Mouse (Mus musculus): ENCODE data around the gene Mep1a.
"Not testable (repeated sequence)": the region's sequence is repeated elsewhere in the genome, so short reads cannot be mapped to it uniquely, and the experiment has no call there.

Gene Mep1a

DNA sequence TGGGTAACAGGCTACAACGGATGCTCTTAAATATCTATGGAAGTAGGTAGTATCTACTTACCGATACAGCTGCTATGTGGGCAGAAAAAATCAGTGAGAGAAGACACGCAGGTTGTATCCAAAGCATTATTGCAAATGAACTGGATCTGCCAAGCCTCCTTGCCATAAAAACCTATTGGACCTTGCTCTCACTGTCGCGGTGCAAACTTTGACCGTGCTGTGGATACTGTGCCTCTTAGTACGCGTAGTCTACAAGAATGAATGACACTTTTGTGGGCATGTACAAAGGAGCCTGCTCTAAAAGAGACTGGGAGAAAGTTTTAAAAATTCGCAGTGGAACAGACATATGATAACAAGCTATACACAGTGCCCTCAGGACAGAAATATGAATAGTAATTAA lies at the start of gene Mep1a:
Mep1a (minus strand) TSS at position 221 of the 400 bp plus-strand sequence.
- no peak for DNase-seq

DNA sequence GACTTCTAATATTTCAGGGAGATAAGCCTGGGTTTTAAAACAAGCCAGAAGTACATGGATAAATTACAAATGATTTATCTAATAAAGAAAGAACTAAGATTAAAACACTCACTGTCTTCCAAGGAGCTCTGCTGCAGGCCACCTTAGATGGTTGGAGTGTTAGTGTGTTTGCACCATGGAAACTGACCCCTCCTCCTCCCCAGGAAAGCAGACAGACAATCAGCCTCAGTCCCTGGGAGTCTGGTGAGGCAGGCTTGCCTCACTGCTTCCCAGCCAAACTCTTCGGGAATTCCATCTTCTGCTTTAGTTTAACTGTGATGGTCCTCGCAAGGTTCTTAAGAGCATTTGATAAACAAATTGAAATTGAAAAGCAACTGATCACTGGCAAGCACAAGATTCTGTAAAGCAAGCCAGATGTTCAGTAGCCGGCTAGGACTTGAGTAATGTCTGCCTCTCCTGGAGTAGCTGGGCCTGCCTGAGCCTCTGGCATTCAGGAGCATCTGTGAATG lies 48.6 kb upstream of the Mep1a start:
- DNase-seq = no peak

DNA sequence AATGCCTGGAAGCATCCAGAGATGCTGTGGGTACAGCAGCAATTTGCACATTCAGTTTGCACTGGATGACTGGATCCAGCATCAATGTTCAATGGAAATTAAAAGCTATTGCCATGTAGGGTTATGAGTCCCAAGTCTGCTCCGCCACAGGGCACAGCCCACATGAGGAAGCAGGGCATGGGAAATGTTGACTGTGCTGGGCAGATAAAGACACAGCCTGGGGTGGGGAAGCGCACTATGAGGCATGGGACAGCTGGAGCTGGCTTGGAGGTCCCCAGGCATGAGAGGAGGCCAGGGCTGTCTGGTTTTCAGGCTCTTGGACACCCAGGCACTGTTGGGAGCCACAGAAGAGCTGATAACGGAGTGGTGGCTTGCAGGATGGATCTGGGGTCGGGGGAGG lies 41.4 kb upstream of the Mep1a start:
- DNase-seq = no peak

DNA sequence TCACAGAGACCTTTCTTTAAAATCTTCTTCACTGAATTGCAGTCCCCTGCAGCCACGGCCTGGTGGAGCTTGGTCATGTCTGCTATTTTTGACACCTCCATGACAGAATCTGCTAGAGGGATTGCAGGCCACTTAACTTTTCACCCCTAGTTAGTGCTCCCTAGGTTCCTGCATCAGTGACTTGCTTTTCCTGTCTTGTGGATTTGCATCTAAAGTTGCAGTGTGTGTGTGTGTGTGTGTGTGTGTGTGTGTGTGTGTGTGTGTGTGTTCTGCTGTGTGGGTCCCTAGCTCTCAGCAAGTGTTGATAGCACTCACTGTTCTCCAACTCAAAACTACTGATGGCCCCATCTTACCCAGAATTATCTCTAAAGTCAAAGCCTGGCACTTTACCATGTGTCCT lies 40.9 kb upstream of the Mep1a start, which contains the start of gene Ankrd66:
Ankrd66 (minus strand) TSS at position 101 of the 400 bp plus-strand sequence.
- no peak for DNase-seq

DNA sequence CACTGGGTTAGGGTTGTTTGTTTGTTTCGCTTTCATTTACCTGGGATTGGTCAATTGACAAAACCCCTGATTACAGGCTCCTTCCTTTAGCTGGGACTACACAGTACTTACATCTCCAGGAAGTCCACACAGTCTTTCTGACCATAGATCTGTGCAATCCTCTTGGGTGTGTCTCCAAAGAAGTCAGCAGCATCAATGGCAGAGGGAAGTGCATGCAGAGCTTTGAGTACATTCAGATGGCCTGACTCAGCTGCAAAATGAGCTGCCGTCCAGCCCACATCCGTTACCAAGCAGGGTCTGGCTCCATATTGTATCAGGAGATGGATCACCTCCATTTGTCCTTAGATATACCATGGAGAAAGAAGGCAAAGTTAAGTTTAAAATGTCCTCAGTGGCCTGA lies 36.2 kb upstream of the Mep1a start:
- no peak for DNase-seq

DNA sequence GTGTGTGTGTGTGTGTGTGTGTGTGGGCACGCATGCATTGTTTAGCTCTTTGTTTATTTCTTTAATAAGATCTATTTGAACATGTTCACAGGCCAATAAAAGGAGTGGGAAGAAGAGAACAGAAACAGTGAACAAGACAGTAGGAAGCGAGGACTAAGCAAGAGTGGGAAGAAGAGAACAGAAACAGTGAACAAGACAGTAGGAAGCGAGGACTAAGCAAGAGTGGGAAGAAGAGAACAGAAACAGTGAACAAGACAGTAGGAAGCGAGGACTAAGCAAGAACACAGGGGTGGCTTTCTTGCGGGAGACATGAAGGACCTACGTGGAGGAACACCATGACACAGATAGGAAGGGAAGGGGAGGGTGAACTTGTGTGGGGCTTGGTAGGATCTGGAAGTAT lies 34.2 kb upstream of the Mep1a start:
- not testable (repeated sequence) for DNase-seq

DNA sequence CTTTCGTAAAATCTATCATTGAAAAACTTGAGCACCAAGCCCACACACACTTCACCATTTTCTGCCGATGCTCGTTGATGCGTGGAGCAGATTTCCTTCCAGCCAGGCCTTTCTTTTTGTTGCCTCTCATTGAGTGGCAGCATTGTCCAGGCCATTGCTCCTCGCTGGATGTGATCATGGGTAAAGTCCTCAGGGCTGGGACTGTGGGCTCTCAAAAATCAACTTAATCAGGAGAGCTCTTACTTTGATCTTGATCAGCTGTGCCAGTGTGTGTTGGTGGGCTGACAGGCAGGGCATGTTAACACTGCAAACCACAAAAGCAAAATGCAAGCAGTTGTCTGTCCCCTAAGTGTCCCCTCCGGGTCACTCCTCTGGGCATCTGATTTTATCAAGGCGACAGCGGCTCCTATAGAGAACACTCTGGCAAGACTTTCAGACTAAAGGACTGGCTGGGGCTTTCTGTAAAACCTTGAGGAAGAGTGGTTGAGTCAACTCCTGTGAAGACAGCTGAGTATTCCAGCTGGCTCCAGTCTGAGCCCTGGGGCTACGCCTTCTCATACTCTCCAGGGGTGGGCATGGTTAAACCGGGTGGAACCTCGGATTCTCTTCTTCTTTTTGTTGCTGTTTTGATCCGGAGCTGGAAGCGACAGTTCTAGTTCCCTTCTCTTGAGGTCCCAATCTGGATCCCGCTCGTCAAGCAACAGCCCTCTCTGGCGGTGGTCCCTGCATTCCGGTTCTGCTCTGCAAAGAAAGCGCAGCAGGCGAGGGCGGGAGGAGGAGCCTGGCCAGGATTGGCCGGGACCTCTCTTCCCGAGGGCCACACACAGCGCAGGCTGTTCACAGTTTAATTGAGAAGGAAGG lies 32.0 kb upstream of the Mep1a start:
- DNase-seq = peak; percentile 4

DNA sequence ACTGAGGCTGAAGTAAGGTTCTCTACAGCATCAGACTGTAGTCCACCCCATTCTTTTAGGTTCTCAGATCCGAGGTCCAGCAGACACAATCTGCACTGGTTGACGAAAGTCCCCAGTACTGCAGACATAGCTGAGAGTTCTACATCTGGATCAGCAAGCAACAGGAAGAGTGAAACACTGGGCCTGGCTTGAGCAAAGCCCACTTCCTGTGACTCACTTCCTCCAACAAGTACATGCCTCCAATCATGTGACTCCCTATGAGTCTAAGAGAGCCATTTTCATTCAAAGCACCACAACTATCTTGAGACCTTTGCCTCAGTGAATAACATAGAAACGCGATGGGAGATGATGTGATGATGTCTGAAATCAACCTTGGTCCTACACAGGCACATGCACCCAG lies 28.6 kb upstream of the Mep1a start:
- no peak for DNase-seq

DNA sequence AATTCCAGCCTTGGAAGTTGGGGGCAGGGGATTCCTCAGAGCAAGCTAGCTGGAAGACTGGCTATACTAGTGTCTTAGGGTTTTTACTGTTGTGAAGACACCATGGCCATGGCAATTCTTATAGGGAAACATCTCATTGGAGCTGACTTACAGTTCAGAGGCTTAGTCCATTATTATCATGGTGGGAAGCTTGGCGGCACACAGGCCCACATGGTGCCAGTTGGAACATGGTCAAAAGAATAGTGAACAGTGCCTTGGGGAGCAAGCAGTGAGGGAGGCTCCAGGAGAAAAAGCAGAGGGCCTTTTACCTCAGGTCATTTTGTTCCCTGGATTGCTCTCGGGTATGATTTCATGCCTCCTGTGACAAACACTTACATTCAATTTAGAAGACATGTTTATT lies 27.9 kb upstream of the Mep1a start:
- no peak for DNase-seq

DNA sequence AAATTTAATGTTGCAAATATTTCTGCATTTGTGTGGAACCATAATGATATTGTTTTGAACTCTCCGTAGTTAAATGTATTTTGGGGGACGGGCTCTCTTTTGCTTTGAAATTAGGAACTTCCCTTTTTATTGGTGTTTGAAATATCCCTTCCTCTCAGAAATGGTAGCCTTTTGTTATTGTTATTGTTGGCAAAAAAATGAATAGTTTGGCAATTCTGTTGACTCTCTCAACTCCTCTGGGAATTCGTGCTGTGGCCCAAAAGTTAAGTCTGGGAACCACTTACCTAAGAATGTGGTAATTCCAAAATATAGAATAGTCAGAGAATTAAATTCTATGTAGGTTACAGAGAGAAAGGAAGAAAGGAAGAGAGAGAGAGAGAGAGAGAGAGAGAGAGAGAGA lies 17.6 kb upstream of the Mep1a start:
- DNase-seq = no peak

DNA sequence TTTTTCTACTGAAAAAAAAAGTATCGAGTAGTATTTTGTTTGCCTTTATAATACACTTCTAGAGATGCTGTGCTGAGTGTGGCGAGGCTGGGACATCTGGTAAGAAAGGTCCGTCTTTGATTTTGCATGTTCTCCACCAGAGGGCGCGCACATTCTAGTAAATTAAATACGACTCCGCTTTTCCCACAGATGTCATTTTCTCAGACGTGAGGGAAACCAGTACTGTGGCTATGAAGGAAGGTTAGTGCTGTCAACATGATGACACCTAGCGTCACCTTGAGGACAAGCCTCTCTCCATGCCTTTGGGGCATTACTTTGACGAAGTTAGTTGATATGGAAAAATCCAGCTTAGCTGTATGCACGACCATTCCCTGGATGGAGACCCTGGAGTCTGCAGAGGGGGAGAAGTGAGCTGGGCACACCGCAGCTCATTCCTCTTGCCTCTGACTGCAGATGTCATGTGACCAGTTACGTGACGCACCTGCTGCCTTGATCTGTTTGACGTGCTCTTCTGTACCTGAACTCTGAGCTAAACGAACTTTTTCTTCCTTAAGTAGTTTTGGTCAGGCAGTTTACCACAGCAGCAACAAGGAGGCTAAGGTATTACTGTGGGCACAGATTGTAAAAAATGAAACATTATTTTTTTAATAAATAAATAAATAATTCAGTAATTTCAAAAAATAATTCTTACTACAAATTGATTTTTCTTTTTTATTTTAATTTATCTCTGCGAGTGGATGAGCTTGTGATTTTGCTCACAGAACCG lies 16.2 kb upstream of the Mep1a start:
- DNase-seq = peak; percentile 48

DNA sequence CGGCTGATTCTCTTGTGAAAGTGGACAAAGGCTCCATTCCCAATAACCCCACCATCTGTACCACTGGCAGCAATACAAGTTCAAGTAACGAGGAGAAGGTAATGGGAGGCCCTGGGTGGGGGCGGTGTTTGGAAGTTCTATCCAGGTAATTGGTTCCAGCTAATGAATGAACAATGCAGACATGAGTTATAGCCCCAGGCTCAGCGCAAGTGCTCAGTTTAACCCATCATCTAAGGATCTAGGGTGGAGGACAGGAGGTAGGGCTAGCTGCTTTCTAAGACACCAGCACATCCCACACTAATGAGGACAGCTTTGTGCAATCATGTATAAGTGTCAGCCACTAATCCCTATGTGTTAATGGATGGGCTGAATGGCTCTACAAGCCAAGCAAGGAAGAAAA lies 8.2 kb upstream of the Mep1a start:
- DNase-seq = no peak

DNA sequence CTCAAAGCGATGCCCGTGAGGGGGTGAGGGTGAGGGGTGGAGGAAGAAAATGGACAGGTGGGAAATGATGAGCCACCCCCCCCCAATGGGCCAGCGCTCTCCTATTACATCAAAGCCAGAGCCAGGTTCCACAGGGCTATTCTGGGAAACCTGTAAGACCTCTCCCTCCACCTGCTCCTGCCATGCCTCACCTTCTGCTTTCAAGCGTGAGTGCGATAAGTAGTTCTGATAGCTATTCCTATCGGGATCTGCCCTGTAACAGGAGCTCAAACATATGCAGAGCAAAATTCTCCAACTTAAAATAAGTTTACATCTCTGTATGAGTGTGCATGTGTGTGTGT lies 2.0 kb upstream of the Mep1a start:
- no peak for DNase-seq

DNA sequence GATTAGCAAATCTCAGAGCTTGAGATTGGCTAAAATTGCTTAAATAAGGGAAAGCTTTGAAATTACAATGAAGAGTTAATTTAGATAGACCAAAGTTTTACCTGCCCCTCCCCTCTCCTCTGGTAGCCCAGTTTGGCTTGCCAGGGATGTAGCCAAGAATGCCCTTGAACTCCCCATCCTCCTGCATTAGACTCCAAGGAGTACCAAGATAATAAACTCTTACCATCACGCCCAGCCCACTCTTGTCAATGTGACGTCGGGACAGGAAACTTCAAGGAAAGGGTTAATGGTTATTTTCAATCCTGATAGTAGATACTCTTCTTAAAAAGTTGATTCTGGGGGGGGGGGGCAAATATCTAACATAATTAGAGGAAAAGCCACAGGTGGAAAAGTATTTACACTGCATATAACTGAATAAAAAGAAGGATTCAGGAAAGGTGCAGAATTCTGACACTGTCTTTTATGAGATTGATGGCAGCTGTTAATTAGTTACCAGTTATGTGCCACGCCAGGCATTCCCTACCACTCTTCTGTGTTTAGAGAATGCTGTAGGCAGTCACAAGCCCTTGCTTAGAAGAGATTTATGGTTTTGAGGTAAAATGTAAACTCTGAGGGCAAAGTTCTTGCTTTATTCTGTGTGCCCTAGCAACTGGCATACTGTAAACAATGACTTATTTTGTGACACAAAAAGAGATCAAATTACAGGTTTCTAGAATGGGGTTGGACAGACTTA lies 1.4 kb upstream of the Mep1a start:
- no peak for DNase-seq

DNA sequence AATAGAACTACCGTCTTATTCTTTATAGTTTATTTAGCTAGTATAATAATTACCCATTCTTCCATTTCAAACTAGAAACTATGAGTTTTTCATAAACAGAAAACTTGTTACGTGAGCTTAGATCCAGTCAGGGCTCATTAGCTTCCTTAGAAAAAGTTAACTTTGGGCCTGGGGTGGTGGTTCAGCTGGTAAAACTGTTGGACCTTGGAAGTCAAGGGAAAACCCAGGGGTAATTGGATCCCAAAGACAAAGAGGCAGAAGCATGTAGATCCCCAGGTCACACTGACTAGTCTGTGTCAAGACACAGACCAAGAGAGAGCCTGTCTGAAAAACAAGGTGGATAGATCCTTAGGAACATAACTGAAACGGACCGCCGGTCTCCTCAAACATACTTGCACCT lies 981 bp downstream of the Mep1a start:
- no peak for DNase-seq

DNA sequence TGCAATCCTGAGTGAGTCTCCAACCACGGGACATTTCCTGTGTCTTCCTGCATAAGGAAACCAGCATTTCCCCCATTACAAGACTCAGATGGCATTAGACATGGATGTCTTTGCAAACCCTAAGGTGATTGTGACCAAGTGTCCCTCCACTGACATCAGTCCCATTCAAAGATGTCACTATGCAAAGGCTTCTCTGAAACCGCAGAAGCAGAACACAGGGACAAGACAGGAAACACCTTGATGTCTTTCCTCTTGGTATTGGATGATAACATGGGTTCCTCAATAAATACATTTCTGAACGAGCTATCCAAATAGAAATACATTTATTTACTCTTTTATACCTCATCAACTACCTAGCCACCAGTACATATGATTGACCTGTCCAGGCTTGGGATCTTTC lies 1.4 kb downstream of the Mep1a start:
- DNase-seq = no peak

DNA sequence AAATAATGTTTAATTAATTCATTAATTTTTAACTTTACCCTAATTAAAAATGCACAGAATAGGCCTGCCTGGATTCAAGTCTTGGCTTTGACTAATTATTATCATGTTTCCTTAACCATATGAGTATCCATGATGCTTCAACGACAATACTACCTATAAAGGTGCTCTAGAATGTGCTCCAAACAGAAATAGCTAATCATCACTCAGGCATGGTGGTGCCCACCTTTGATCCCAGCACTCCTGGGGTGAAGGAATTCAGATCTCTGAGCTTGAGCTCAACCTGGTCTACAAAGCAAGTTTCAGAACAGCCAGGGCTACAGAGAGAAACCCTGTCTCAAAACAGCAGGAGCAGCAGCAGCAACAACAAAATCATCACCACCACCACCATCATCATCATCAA lies 2.1 kb downstream of the Mep1a start:
- DNase-seq = no peak

DNA sequence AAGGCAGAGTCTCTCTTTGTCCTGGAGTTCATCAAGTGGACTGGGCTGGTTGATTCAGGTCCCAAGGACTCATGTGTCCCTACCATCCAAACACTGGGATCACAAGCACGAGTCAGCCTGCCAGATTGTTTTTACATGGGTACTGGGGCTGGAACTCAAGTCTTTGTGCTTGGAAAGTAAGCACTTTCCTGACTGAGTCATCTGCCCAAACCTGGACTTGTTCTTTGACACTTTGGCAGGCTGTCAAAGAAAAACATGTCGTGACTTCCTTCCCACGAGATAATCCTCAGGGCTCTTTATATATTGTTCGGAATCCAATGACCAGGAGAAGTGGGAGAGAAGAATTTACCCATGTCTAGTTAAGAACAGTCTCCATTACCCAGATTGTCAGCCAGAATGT lies 5.1 kb downstream of the Mep1a start:
- DNase-seq = no peak

DNA sequence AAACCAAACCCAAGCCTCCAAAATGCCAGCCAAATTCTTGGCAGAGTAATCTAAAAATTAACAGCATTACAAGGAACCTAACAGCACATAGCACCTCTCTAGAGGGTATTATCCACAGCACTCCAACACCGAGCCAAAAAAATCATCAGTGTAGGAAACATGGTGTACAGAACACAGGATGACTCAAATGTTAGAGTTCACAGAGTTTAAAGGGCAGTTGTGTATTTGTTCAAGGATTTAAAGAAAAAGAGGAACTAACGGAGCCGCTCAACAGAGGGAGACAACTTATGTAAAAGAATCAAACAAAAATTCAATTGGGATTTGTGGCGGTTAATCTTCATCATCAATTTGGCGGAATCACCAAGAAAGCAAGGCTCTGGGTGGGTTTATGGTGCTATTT lies 7.1 kb downstream of the Mep1a start:
- no peak for DNase-seq

DNA sequence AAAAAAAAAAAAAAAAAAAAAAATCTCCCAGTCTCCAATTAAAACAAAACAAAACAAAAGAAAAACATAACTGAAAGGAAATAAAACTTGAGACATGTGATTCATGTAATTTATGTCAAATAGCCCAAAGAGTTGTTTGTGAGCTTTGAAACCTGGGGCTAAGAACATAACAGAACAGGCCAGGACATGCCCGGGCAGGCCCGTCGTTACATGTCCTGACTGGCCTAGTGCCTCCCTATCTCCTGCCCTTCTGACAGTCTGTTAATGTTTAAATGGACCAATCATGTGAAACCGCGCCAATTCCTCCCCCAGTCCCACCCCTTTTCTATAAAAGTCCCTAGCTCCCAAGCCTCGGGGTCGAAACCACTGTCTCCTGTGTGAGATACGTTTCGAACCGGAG lies 12.2 kb downstream of the Mep1a start:
- not testable (repeated sequence) for DNase-seq

DNA sequence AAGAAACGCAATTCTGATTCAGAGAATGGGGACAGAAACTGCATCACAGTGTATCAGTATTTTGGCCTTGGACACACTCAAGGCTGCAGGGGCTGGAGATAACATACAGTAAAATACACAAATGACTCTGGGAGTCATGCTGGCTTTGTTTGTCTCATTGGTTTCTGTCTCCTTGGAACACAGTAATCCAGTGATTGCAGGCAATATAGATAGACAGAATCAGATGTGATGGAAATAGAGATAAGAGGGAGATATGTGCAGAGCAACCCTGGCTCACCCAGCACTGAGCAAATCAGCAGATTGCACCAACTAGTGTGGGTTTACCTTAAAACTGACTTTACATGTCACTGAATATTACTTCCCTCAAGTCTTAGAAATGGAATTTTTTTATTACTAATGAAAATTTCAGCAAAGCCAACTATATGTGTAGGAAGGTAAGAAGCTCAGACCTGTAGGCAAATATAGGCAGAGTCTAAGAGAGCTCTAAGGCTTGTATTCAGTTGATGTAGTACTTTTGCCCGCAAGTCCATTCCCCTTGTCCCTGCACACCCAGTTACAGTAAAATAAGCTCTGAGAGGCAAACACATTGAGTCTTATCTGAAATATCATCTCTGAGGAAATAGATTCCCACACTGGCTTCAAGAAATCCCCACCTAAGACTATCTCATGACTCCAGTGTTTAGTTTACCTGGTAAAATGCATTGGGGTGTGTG lies 14.0 kb downstream of the Mep1a start:
- DNase-seq = no peak

DNA sequence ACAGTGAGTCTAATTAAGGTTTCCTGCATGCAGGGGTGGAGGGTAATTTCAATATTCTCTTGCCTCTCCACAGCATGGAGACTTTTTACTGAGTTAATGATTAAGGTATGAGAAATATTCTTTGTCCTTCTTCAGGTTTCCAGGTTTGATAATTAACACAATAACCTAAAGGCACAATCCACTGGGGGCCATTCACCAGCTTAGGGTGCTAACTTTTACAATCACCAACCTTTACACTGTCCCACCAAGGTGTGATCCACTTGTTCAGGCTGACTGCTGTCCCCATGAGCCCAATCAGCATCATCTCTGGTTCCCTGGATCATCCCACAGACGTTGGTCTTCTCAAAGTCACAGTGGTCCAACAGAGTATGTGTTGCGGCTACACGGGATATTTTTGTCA lies 16.6 kb downstream of the Mep1a start:
- no peak for DNase-seq

DNA sequence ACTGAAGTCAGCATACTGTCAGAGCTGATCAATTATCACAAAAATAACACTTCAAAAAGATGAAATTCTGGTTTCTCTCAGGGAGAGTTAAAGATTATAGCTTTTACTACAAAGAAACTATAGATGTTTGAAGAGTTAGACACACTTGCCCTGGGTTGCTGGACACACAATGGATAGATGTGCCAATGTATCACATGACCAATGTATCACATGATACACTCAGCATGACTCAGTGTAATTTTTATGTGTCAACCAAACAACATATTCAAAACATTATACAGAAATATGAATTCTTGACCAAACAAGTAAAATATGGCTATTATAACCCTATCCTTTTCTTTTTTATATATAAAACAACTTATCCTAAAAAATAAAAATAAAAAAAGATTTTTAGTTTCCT lies 25.0 kb downstream of the Mep1a start:
- no peak for DNase-seq

Measured in cerebellum, adult 8-10 months (tissue).